Comparison of ENCODE assay signal across 17 mouse cellular contexts in genomic region chr6:50590234-50590633, GRCm38 (mm10). TPM values are rescaled to one million over a fixed set of nuclear protein-coding genes. Genes with fewer than 3 reads are reported as not detected.
"Had no signal": no experiment of that assay in that cellular context is flagged by ENCODE, and none has a peak within 500 bp of the region (broad histone marks: within the 10 kb centered on the region; RNA-seq: fewer than 3 reads in every experiment).

No protein-coding gene starts in this region.

- H3K36me3 ChIP-seq: neural tube, embryonic 13.5 days; neural tube, embryonic 15.5 days; stomach, embryonic 15.5 days had no signal

- DNase-seq: retina, postnatal 1 day; right cerebral cortex, adult 18-20 months; right cerebral cortex, postnatal 14 days; right cerebral cortex, postnatal 25 days; right cerebral cortex, postnatal 4 days; spleen, adult 18-20 months; thymus, adult 18-20 months; thymus, adult 2 months; thymus, postnatal 14 days; thymus, postnatal 25 days; thymus, postnatal 36 days; thymus, postnatal 4 days had no signal

- H3K9ac ChIP-seq: neural tube, embryonic 13.5 days; neural tube, embryonic 15.5 days; stomach, embryonic 15.5 days had no signal

- H3K27me3 ChIP-seq: neural tube, embryonic 13.5 days; neural tube, embryonic 15.5 days; stomach, embryonic 15.5 days had no signal

- H3K4me2 ChIP-seq: neural tube, embryonic 13.5 days; neural tube, embryonic 15.5 days; stomach, embryonic 15.5 days had no signal

- H3K4me3 ChIP-seq: neural tube, embryonic 13.5 days; neural tube, embryonic 15.5 days; stomach, embryonic 15.5 days had no signal

- H3K4me1 ChIP-seq: neural tube, embryonic 15.5 days; stomach, embryonic 15.5 days had no signal

- H3K27ac ChIP-seq: neural tube, embryonic 13.5 days; neural tube, embryonic 15.5 days; stomach, embryonic 15.5 days; stomach, postnatal 0 days had no signal

- H3K9me3 ChIP-seq: neural tube, embryonic 13.5 days; neural tube, embryonic 15.5 days; stomach, embryonic 15.5 days had no signal

RNA-seq across cellular contexts. Expression of gene 4921507P07Rik, which starts 6.2 kb away (rescaled TPM):
- polyA plus RNA-seq: small intestine, adult 2 months had no signal
